Mouse (Mus musculus) retina, adult 2 months (tissue): ENCODE data around the gene Mup13.
"Not testable (repeated sequence)": the region's sequence is repeated elsewhere in the genome, so short reads cannot be mapped to it uniquely, and the experiment has no call there.

Experiments used
- DNase-seq: peaks from one replicate; pipeline ENCODE4 v3.0.0-alpha.2; 2012; ENCODE audit warnings: low read depth, low spot score

Gene Mup13

DNA sequence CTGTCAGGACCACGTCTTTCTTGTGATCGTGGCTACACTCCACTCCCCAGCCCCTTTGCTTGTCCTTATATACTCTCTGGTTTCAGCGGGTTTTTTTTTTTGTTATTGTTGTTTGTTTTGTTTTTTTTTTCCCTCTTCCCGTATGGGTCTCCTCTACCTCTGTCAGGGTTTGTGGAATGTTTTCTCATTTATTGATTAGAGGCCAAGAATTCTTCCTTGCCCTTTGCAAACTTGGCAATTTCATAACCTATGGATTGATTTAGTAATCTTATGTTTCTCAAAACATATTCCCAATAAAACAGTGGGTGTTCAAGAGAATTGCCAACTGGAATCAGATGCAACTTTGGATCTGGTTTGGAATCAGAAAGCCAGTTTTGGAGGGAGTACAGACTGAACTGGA lies at the start of gene Mup13:
TSS of gene Mup13 (minus strand) at position 101 of the 400 bp plus-strand sequence.
- DNase-seq = not testable (repeated sequence)
